Mouse (Mus musculus) E14TG2a.4 (cell line): ENCODE measurements around the gene E130309D02Rik.
A peak's percentile ranks its signal among the peaks of the same experiment; 100 is the strongest.

Experiments used
- H3K27me3 ChIP-seq: 2 replicates; pipeline ENCODE4 v1.6.1; 2014; ENCODE audit warnings: low read length, control low read depth; ENCODE audit not compliant: insufficient read depth
- H3K36me3 ChIP-seq: 2 replicates; pipeline ENCODE4 v1.6.1; 2014; ENCODE audit warnings: low read length, control low read depth; ENCODE audit not compliant: insufficient read depth
- H3K4me1 ChIP-seq: replicated peaks from 2 replicates; pipeline ENCODE4 v1.6.1; 2014; ENCODE audit warnings: low read depth, low read length, control low read depth
- H3K4me3 ChIP-seq: replicated peaks from 2 replicates; pipeline ENCODE4 v1.5.1; 2014; ENCODE audit warnings: mild to moderate bottlenecking, low read length
- H3K9me3 ChIP-seq: 2 replicates; pipeline ENCODE4 v1.6.1; 2014; ENCODE audit warnings: low read length, control low read depth
- CTCF ChIP-seq: conservative IDR thresholded peaks from 2 replicates; pipeline ENCODE4 v1.5.1; 2014; ENCODE audit warnings: low read length
- NANOG ChIP-seq: IDR thresholded peaks from 2 replicates; pipeline ENCODE4 v1.6.1; 2014; ENCODE audit warnings: borderline replicate concordance, low read length, mixed read lengths
- POU5F1 ChIP-seq: IDR thresholded peaks from 2 replicates; pipeline ENCODE4 v1.6.1; 2014; ENCODE audit warnings: low read length, borderline replicate concordance

The E130309D02Rik gene

DNA sequence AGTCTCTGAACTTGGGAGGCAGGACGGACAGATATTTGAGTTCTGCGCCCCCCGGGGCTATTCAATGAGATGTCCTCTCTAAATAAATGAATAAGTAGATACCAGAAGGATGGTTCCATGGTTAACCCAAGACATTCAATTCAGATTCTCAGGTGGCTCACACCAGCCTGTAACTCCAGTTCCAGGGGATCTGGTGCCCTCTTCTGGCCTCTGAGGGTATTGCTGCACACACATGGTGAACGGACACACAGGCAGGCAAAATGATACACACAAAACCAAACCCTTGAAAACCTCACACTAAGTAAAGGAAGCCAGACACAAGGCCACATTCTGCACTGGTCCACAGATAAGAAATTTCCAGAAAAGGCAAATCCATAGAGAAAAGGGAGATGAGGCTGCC, 15.5 kb downstream of the E130309D02Rik start:
- Histone ChIP-seq H3K4me3 (no peak overlapping the region), H3K4me1 (peaks cover 36% of the 10 kb centered on the region), H3K36me3 (peaks cover 44% of the 10 kb centered on the region), H3K27me3 (no peaks in the 10 kb centered on the region; the same call in 1 of the 2 replicates), H3K9me3 (0 out of 2 replicates have a peak, but pooled peaks cover 3% of the 10 kb centered on the region)
- TF ChIP-seq CTCF = peak; percentile 97
- no peak for TF ChIP-seq NANOG
- TF ChIP-seq POU5F1 = no peak

DNA sequence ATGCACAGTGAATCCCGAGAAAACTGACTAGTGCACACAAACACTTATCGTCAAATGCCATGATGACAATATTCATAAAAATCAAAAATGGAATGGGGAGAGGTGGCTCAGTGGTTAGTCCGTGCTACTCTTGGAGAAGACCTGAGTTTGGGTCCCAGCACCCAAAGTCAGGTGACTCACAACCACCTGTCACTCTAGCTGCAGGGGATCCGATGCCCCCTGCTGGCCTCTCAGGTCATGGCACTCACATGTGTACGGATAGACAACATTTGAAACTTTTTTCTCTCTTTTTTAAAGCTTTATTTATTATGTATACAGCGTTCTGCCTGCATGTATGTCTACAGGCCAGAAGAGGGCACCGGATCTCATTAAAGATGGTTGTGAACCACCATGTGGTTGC, 16.8 kb downstream of the E130309D02Rik start:
- Histone ChIP-seq H3K27me3 (peaks cover 12% of the 10 kb centered on the region), H3K4me1 (peaks cover 45% of the 10 kb centered on the region), H3K4me3 (no peak overlapping the region), H3K36me3 (peaks cover 34% of the 10 kb centered on the region), H3K9me3 (0 out of 2 replicates have a peak, but pooled peaks cover 3% of the 10 kb centered on the region)
- TF ChIP-seq CTCF = peak; percentile 53
- no peak for TF ChIP-seq POU5F1

DNA sequence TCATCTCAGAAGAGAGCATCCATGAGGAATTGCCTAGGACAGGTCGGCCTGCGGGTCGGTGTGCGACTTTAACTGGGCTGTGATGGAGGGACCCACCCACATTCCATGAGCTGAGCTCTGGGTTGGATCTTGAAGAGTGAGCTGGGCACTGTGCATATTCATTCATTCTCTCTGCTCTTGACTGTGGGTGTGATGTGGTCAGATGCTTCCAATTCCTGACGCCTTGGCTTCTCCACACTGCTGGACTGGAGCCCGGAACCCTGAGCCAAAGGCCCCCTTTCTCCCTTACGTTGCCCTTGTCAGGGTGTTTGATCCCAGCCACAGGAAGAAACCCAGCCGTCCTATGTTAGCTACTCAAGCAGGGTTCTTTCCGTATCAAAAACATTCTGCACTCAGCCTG, 17.2 kb downstream of the E130309D02Rik start:
- TF ChIP-seq POU5F1 (no peak), CTCF (no peak), NANOG (no peak)
- peaks cover 41% of the 10 kb centered on the region for H3K4me1 ChIP-seq
- H3K4me3 ChIP-seq = no peak overlapping the region

DNA sequence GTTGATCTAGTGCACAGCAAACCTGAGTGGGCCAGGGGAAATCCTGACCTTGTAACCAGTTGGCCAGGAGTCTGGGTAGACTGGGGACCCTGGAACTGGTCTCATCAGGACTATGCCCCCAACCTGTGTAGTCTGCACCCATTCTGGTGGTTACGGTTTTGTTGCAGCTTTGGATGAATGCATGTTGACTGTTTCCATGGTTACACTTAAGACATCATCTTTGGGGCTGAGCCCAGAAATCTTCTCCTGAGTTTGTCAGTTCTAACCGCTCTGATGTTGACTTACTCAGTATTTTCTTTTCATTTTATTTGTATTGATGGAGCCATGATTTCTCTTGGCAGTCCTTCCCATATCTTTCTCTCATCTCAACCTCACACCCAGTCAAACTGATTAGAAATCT, 19.8 kb downstream of the E130309D02Rik start:
- Histone ChIP-seq H3K27me3 (peaks cover 43% of the 10 kb centered on the region), H3K9me3 (0 out of 2 replicates have a peak, but pooled peaks cover 3% of the 10 kb centered on the region), H3K4me1 (peaks cover 37% of the 10 kb centered on the region), H3K36me3 (peaks cover 7% of the 10 kb centered on the region), H3K4me3 (no peak overlapping the region)
- TF ChIP-seq CTCF (no peak), POU5F1 (no peak), NANOG (no peak)

More for the DNA sequence above, 17.2 kb downstream of the E130309D02Rik start:
- Histone ChIP-seq H3K27me3 (peaks cover 16% of the 10 kb centered on the region), H3K36me3 (peaks cover 30% of the 10 kb centered on the region), H3K9me3 (0 out of 2 replicates have a peak, but pooled peaks cover 3% of the 10 kb centered on the region)

DNA sequence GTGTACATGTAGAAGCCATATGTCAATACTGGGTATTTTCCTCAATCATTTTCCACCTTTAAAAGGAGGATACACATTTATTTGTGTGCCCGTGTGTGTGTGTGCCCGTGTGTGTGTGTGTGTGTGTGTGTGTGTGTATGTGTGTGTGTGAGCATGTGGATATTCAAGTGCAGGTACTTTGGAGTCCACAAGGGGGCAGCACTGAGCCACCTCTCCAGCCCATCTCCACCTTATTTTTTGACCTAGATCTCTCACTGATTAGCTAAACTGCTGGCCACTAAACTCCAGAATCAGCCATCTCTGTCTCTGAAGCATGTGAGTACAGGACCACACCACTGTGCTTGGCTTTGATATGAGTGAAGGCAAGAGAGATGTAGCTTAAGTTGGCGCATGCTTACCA, 20.3 kb downstream of the E130309D02Rik start:
- Histone ChIP-seq H3K4me3 (no peak overlapping the region), H3K4me1 (peaks cover 35% of the 10 kb centered on the region), H3K27me3 (peaks cover 48% of the 10 kb centered on the region), H3K36me3 (peaks cover 3% of the 10 kb centered on the region; the same call in 1 of the 2 replicates), H3K9me3 (0 out of 2 replicates have a peak, but pooled peaks cover 3% of the 10 kb centered on the region)
- TF ChIP-seq CTCF (peak; percentile 44), NANOG (no peak)

DNA sequence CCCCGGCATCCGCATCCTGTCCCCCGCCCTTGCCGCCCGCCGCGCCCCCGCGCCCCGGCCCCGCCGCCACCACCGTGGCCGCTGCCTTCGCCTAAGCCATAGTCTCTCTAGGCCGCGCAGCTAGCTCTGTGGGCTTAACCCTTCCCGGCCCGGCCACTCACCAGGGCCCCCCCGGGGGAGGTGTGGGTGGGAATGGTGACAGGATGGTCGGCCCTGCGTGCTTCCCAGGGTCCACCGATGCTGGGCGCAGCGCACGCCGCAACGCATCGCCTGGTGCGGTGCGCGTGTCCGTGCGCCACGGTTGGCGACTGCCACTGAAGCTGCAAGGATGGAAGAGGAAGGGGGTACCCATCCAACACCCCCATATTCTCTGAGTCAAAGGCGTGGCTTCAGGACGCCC, 21.8 kb downstream of the E130309D02Rik start, which contains the start of gene Zfp853:
Zfp853 (minus strand) TSS at position 220 of the 400 bp plus-strand sequence.
- Histone ChIP-seq H3K4me1 (peaks cover 38% of the 10 kb centered on the region), H3K27me3 (peaks cover 62% of the 10 kb centered on the region), H3K9me3 (peaks cover 13% of the 10 kb centered on the region), H3K36me3 (no peaks in the 10 kb centered on the region), H3K4me3 (peak within 1 kb of the TSS; percentile 73)
- no peak for TF ChIP-seq POU5F1

DNA sequence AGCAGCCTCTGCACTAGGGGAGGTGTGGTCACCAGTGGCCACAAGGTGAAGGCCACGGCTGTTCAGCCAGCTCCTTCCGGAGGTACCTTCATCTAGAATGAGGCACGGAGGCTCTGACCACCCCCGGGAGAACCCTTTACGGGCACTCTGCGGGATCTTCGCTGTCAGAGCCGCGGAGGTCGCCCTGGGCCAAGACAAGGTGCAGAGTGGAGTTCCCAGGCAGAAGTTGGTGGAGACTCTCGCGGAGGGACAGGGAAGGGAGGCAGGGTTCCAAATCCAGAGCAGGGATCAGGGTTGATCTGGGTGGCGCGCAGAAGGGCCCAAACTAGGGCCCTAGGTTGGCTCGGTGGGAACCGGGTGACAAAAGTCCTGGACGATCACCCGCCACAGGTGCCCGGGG, 22.3 kb downstream of the E130309D02Rik start:
- TF ChIP-seq POU5F1 (no peak), CTCF (no peak), NANOG (no peak)
- no peaks in the 10 kb centered on the region for H3K36me3 ChIP-seq
- peaks cover 39% of the 10 kb centered on the region for H3K4me1 ChIP-seq
- peaks cover 68% of the 10 kb centered on the region for H3K27me3 ChIP-seq
- H3K4me3 ChIP-seq = peak overlapping the region; percentile 73
- H3K9me3 ChIP-seq = peaks cover 13% of the 10 kb centered on the region

DNA sequence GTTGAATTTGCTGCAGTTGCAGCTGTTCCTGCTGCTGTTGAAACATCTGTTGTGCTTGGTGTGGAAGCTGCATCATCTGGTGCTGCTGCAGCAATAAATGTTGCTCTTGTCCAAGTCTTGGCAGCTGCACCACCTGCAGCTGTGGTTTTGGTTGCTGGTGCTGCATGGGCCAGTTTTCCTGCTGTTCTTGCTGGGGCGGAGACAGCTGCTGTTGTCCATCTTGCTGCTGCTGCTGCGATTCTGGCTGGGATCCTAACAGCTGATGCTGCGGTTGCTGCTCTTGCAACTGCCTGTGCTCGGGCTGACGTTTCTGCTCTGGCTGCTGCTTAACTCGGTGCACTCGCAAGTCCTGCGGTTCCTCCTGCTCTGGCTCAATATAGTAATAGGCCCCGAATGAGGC, 25.9 kb downstream of the E130309D02Rik start:
- peaks cover 45% of the 10 kb centered on the region for H3K4me1 ChIP-seq
- peaks cover 10% of the 10 kb centered on the region for H3K9me3 ChIP-seq
- H3K27me3 ChIP-seq = peaks cover 89% of the 10 kb centered on the region
- H3K4me3 ChIP-seq = no peak overlapping the region
- no peak for TF ChIP-seq CTCF
- no peak for TF ChIP-seq NANOG
- TF ChIP-seq POU5F1 = no peak
- H3K36me3 ChIP-seq = no peaks in the 10 kb centered on the region

DNA sequence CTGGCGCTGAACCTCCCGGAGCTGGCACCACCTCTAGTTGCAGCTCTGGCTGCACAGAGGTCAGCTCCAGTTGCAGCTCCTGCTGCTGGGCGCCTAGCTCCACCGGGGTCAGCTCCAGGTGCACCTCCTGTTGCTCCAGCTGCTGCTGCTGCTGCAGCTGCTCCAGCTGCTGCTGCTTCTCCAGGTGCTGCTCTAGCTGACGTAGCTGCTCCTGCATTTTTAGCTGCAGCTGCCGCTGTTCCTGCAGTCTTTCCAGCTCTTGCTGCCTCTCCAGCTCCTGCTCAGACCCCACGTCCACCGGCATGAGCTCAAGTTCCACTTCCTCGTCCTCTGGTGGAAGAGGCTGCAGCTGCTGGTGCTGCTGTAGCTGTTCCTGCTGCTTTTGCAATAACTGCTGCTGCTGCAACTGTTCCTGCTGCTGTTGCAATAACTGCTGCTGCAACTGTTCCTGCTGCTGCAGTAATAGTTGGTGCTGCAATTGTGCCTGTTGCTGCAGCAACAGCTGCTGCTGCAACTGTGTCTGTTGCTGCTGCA, 26.7 kb downstream of the E130309D02Rik start:
- Histone ChIP-seq H3K9me3 (peaks cover 10% of the 10 kb centered on the region), H3K36me3 (no peaks in the 10 kb centered on the region), H3K4me3 (peak overlapping the region; percentile 71), H3K4me1 (peaks cover 39% of the 10 kb centered on the region), H3K27me3 (peaks cover 84% of the 10 kb centered on the region)
- TF ChIP-seq POU5F1 (no peak), NANOG (no peak), CTCF (no peak)
